Mouse (Mus musculus): Measurements from ENCODE around the gene Dchs1.

DNA sequence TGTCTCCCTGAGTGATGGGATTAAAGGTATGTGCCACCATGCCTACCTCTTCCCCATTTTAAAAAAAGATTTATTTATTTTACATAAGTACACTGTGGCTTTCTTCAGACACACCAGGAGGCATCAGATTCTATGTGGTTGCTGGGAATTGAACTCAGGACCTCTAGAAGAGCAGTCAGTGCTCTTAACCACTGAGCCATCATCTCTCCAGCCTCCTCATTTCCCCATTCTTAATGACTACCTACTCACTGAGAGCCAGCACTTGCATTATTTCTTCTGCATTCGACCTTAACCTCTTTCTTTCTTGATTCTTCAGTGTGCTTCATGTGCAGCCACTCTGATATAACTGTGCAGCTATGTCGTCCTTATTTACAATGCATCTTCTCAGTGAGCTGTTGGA, 14.9 kb upstream of the Dchs1 start:
- no peak for TF ChIP-seq POLR2A (IDR thresholded peaks at IDR 0.05; ENCODE audit: low read depth, low read length)
- TF ChIP-seq CTCF (IDR thresholded peaks at IDR 0.05; ENCODE audit: extremely low read depth, insufficient read length, insufficient replicate concordance, low read depth, low read length): no peak

Data from small intestine, adult 2 months (tissue).